Mouse (Mus musculus): Measurements from ENCODE around the gene Arid1b. TPM values are rescaled to one million over a fixed set of nuclear protein-coding genes. Genes with fewer than 3 reads are reported as not detected.

The Arid1b gene
- polyA plus RNA-seq, 1 experiment from 2014 or later: 4.8 TPM

DNA sequence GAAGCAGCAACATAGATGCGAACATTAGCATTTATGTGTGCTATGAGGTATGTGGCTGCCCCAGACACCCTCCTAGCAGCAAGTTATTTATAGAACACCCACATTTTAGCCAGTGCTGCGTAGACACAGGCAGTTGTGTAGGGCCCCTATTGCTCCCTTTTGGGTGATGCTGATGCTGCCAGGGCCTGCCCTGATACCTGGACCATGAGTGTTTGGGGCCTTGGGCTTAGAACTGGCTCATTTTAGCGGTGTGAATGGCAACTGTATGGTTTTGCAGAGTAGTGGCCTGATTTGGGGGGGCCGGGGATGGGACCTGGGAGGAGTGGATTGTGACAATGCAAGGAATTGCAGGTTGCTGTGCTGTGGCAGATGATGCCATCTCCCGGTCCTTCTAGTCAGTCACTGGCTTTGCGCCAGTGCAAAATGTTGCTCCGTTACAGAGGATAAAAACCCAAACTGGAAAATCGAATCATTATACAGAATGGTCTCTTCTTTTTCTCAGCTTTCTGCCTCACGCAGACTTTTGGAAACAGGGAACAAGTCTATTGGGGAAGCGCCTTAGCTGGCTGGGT is 8.9 kb downstream of the Arid1b start:
- Histone ChIP-seq H3K4me3 (ENCODE audit: low read depth, low read length) (no peak overlapping the region), H3K27me3 (replicated peaks; ENCODE audit: control insufficient read depth, insufficient read depth, low read length) (no peaks in the 10 kb centered on the region), H3K4me1 (replicated peaks; ENCODE audit: control insufficient read depth, insufficient read depth, low read length) (peaks cover 18% of the 10 kb centered on the region), H3K4me2 (replicated peaks; ENCODE audit: low read depth) (no peak overlapping the region), H3K9ac (ENCODE audit: low read depth, low read length) (no peak overlapping the region), H3K9me3 (ENCODE audit: control insufficient read depth) (no peaks in the 10 kb centered on the region), H3K36me3 (ENCODE audit: control insufficient read depth, insufficient read depth) (no peaks in the 10 kb centered on the region), H3K27ac (ENCODE audit: low read depth, low read length) (no peak overlapping the region)
- 73% methylated on average over 10 of the region's 10 CpGs for WGBS
- TF ChIP-seq CTCF (IDR thresholded peaks at IDR 0.05; ENCODE audit: low read depth): no peak
- ATAC-seq: no peak

DNA sequence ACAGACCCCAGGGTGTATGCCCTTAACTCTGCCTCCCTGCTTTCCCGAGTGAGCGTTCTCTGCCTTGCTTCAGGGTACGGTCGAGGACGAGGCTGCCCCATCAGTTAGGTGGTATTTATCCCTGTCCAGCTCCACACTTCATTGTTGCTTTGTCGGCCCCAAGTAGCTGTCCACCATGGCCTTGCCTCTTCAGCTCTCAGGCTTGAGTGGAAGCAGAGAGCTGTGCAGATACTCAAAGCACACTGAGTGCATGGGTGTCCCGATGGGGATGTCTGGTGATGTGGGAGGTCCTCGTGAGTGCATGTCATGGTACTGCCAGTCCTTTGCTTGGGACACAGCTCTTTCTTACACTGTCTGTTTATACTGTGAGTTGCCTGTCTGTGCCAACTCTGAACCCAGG is 10.1 kb downstream of the Arid1b start:
- peaks cover 18% of the 10 kb centered on the region for H3K4me1 ChIP-seq (replicated peaks; ENCODE audit: control insufficient read depth, insufficient read depth, low read length)
- no peak overlapping the region for H3K9ac ChIP-seq (ENCODE audit: low read depth, low read length)
- no peaks in the 10 kb centered on the region for H3K27me3 ChIP-seq (replicated peaks; ENCODE audit: control insufficient read depth, insufficient read depth, low read length)
- ATAC-seq: no peak
- no peak overlapping the region for H3K4me3 ChIP-seq (ENCODE audit: low read depth, low read length)
- 56% methylated on average over 8 of the region's 8 CpGs for WGBS
- no peaks in the 10 kb centered on the region for H3K36me3 ChIP-seq (ENCODE audit: control insufficient read depth, insufficient read depth)
- H3K4me2 ChIP-seq (replicated peaks; ENCODE audit: low read depth): no peak overlapping the region; the same call in 1 of the 2 replicates
- H3K9me3 ChIP-seq (ENCODE audit: control insufficient read depth): no peaks in the 10 kb centered on the region
- no peak for TF ChIP-seq CTCF (IDR thresholded peaks at IDR 0.05; ENCODE audit: low read depth)
- H3K27ac ChIP-seq (ENCODE audit: low read depth, low read length): no peak overlapping the region

- ATAC-seq: no peak
- H3K27ac ChIP-seq (ENCODE audit: low read depth, low read length): no peak overlapping the region
- TF ChIP-seq CTCF (IDR thresholded peaks at IDR 0.05; ENCODE audit: low read depth): no peak
- H3K4me3 ChIP-seq (ENCODE audit: low read depth, low read length): no peak overlapping the region
- H3K4me1 ChIP-seq (replicated peaks; ENCODE audit: control insufficient read depth, insufficient read depth, low read length): peaks cover 18% of the 10 kb centered on the region
- no peak overlapping the region; the same call in 1 of the 2 replicates for H3K4me2 ChIP-seq (replicated peaks; ENCODE audit: low read depth)
- no peaks in the 10 kb centered on the region for H3K36me3 ChIP-seq (ENCODE audit: control insufficient read depth, insufficient read depth)
- 60% methylated on average over 5 of the region's 5 CpGs for WGBS
- H3K9ac ChIP-seq (ENCODE audit: low read depth, low read length): no peak overlapping the region
- no peaks in the 10 kb centered on the region for H3K27me3 ChIP-seq (replicated peaks; ENCODE audit: control insufficient read depth, insufficient read depth, low read length)
- H3K9me3 ChIP-seq (ENCODE audit: control insufficient read depth): no peaks in the 10 kb centered on the region
Observed at GRCm38 (mm10) chr17:5004706-5005105, 10.6 kb downstream of the Arid1b start.

DNA sequence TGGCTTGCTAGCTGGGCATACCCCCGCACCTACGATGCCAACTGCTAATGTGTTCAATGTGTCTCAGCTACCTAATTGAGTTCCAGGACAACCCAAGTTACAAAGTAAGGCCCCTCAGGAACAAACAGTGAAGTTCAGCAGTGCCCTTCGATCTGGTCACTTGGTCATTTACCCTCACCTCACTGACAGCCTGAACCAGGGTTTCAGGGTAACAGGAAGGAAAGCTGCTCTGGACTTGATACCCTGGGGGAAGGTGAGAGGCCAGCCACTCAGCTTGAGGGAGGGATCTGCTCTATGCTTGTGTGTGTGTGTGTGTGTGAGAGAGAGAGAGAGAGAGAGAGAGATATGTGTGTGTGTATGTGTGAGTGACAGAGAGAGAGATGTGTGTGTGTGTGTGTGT is 11.2 kb downstream of the Arid1b start:
- H3K9me3 ChIP-seq (ENCODE audit: control insufficient read depth): no peaks in the 10 kb centered on the region
- H3K4me2 ChIP-seq (replicated peaks; ENCODE audit: low read depth): no peak overlapping the region
- H3K27me3 ChIP-seq (replicated peaks; ENCODE audit: control insufficient read depth, insufficient read depth, low read length): no peaks in the 10 kb centered on the region
- H3K27ac ChIP-seq (ENCODE audit: low read depth, low read length): no peak overlapping the region
- WGBS: 63% methylated on average over 3 of the region's 3 CpGs
- no peak overlapping the region for H3K4me3 ChIP-seq (ENCODE audit: low read depth, low read length)
- TF ChIP-seq CTCF (IDR thresholded peaks at IDR 0.05; ENCODE audit: low read depth): no peak
- ATAC-seq: no peak
- no peak overlapping the region for H3K9ac ChIP-seq (ENCODE audit: low read depth, low read length)
- H3K4me1 ChIP-seq (replicated peaks; ENCODE audit: control insufficient read depth, insufficient read depth, low read length): peaks cover 24% of the 10 kb centered on the region
- no peaks in the 10 kb centered on the region for H3K36me3 ChIP-seq (ENCODE audit: control insufficient read depth, insufficient read depth)

DNA sequence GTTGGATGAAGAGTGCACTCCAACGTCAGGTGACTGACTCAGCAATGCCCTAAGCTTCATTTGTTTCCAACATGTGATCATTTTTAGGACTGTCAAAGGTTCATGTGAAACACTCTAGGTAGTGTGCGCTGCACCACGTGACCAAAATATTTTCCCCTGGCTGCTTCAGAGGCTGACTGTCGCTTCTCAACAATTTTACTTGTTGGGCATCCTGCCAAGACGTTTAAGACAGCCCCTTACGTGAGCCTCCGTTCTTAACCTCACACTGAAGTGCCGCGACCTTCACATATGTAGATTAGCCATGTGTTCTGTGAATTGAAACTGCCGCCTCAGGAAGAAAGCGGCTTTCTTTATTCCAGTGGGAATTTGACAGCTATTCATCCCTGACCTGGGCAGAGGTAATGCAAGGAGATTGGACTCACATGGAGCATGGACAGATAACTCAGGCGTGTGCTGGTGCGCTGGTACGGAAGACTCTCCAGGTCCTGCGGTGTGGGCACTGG is 13.1 kb downstream of the Arid1b start:
- no peaks in the 10 kb centered on the region for H3K9me3 ChIP-seq (ENCODE audit: control insufficient read depth)
- peak overlapping the region; percentile 11; the same call in 1 of the 2 replicates for H3K4me3 ChIP-seq (ENCODE audit: low read depth, low read length)
- peaks cover 28% of the 10 kb centered on the region for H3K4me1 ChIP-seq (replicated peaks; ENCODE audit: control insufficient read depth, insufficient read depth, low read length)
- H3K27ac ChIP-seq (ENCODE audit: low read depth, low read length): no peak overlapping the region; the same call in 1 of the 2 replicates
- no peak for TF ChIP-seq CTCF (IDR thresholded peaks at IDR 0.05; ENCODE audit: low read depth)
- H3K36me3 ChIP-seq (ENCODE audit: control insufficient read depth, insufficient read depth): no peaks in the 10 kb centered on the region
- no peak overlapping the region for H3K9ac ChIP-seq (ENCODE audit: low read depth, low read length)
- ATAC-seq: peak; percentile 54
- 13% methylated on average over 15 of the region's 15 CpGs for WGBS
- peak overlapping the region; percentile 55 for H3K4me2 ChIP-seq (replicated peaks; ENCODE audit: low read depth)
- H3K27me3 ChIP-seq (replicated peaks; ENCODE audit: control insufficient read depth, insufficient read depth, low read length): no peaks in the 10 kb centered on the region

- no peak for TF ChIP-seq CTCF (IDR thresholded peaks at IDR 0.05; ENCODE audit: low read depth)
- Histone ChIP-seq H3K27ac (ENCODE audit: low read depth, low read length) (no peak overlapping the region), H3K4me2 (replicated peaks; ENCODE audit: low read depth) (no peak overlapping the region), H3K4me3 (ENCODE audit: low read depth, low read length) (no peak overlapping the region), H3K4me1 (replicated peaks; ENCODE audit: control insufficient read depth, insufficient read depth, low read length) (peaks cover 25% of the 10 kb centered on the region), H3K27me3 (replicated peaks; ENCODE audit: control insufficient read depth, insufficient read depth, low read length) (no peaks in the 10 kb centered on the region), H3K36me3 (ENCODE audit: control insufficient read depth, insufficient read depth) (no peaks in the 10 kb centered on the region), H3K9ac (ENCODE audit: low read depth, low read length) (no peak overlapping the region), H3K9me3 (ENCODE audit: control insufficient read depth) (no peaks in the 10 kb centered on the region)
- WGBS: 77% methylated on average over 10 of the region's 10 CpGs
- no peak for ATAC-seq
Observed at GRCm38 (mm10) chr17:5008236-5008635, 14.1 kb downstream of the Arid1b start.

Measured in intestine, postnatal 0 days (tissue).